Mouse (Mus musculus) stomach, embryonic 14.5 days (tissue): Measurements from ENCODE around the gene Scamp2. TPM values are rescaled to one million over a fixed set of nuclear protein-coding genes. Genes with fewer than 3 reads are reported as not detected.
A peak's percentile ranks its signal among the peaks of the same experiment; 100 is the strongest.

ENCODE experiments used
- ATAC-seq: fragments of 200-750 bp; cut with Nextera tagmentation; 2 replicates; pipeline ENCODE4 v1.8.0; 2017; ENCODE audit warnings: low read depth, moderate TSS enrichment; ENCODE audit not compliant: insufficient number of reproducible peaks, insufficient read depth, low FRiP score
- H3K27ac ChIP-seq: fragments of 300-500 bp; sonication (generic); 2 replicates; pipeline ENCODE4 v1.5.1; 2014; ENCODE audit warnings: mild to moderate bottlenecking, low read length, moderate library complexity, mixed read lengths
- H3K27me3 ChIP-seq: fragments of 300-500 bp; sonication (generic); 2 replicates; pipeline ENCODE4 v1.6.1; 2014; ENCODE audit warnings: low read length, control low read depth, mixed read lengths; ENCODE audit not compliant: control insufficient read depth, insufficient read depth
- H3K36me3 ChIP-seq: fragments of 300-500 bp; sonication (generic); 2 replicates; pipeline ENCODE4 v1.6.1; 2014; ENCODE audit warnings: mild to moderate bottlenecking, control low read depth, low read length, moderate library complexity, mixed read lengths; ENCODE audit not compliant: control insufficient read depth, insufficient read depth
- H3K4me1 ChIP-seq: fragments of 300-500 bp; sonication (generic); 2 replicates; pipeline ENCODE4 v1.6.1; 2014; ENCODE audit warnings: low read length, control low read depth, mixed read lengths; ENCODE audit not compliant: control insufficient read depth, insufficient read depth
- H3K4me2 ChIP-seq: fragments of 300-500 bp; sonication (generic); replicated peaks from 2 replicates; pipeline ENCODE4 v1.6.1; 2014; ENCODE audit warnings: low read depth, low read length, control low read depth
- H3K4me3 ChIP-seq: fragments of 300-500 bp; sonication (generic); 2 replicates; pipeline ENCODE4 v1.5.1; 2014; ENCODE audit warnings: low read depth, low read length, control low read depth
- H3K9ac ChIP-seq: fragments of 300-500 bp; sonication (generic); replicated peaks from 2 replicates; pipeline ENCODE4 v1.6.1; 2014; ENCODE audit warnings: low read depth, mild to moderate bottlenecking, control low read depth, low read length, moderate library complexity, mixed read lengths
- H3K9me3 ChIP-seq: fragments of 300-500 bp; sonication (generic); 2 replicates; pipeline ENCODE4 v1.6.1; 2016; ENCODE audit warnings: low read depth, low read length, control low read depth; ENCODE audit not compliant: control insufficient read depth
- WGBS: fragments of 180-500 bp; shearing (Covaris S2); extraction: QIAGEN DNeasy Blood & Tissue Kit; methylation state at CpG from one replicate; pipeline ENCODE4 v1.1.7; 2014; 5-methylcytosine and 5-hydroxymethylcytosine counted together
- polyA plus RNA-seq: library from polyadenylated mRNA; unstranded; fragments of >200 nt; fragmentation: Nextera tagmentation; extraction: Ambion mirVana; gene quantifications from 2 replicates; pipeline ENCODE4 v1.2.1, GENCODE M21; 2014

The Scamp2 gene
- polyA plus RNA-seq, 1 experiment from 2014 or later, result 85.2 TPM

DNA sequence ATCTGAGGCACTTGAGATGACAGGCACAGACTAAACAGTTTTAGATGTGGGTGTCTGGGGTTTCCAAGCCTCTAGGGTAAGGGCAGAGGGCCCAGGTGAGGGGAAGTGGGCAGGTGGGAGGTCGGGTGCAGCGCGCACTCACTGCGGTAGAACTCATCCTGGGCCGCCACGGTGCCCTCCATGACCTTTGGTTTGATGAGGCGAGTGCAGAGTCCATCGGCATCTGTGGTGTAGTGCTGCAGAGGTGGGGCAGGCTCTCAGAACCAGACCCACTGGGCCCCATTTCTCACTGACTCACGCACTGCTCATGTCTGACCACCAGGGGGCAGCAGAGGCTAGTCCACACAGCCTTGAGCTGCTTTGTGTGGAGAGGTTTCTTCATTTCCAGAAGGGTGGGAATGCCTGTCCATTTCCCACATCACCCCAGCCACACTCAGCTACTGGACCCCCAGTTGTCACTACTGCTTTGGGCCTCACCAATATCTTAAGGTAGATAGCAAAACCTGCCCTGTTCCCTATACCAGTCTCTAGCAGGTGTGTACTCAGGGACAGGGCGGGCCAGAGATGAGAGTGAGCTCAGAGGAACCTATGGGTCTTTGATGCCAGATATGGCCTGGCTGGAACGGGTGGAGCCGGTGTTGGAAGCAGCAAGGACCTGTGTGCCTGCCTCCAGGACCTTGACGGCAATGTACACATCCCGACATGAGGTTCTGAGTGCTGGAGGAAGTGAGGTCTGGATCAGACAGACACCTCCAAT, 68.6 kb downstream of the Scamp2 start:
- H3K36me3 ChIP-seq, result peaks cover 57% of the 10 kb centered on the region
- no peak overlapping the region for H3K4me3 ChIP-seq
- peak; percentile 66; the same call in 1 of the 2 replicates for ATAC-seq
- 67% methylated on average over 14 of the region's 14 CpGs for WGBS
- no peaks in the 10 kb centered on the region for H3K4me1 ChIP-seq
- no peaks in the 10 kb centered on the region for H3K9me3 ChIP-seq
- H3K9ac ChIP-seq, result no peak overlapping the region
- no peak overlapping the region for H3K27ac ChIP-seq
- H3K27me3 ChIP-seq, result no peaks in the 10 kb centered on the region
- no peak overlapping the region for H3K4me2 ChIP-seq

DNA sequence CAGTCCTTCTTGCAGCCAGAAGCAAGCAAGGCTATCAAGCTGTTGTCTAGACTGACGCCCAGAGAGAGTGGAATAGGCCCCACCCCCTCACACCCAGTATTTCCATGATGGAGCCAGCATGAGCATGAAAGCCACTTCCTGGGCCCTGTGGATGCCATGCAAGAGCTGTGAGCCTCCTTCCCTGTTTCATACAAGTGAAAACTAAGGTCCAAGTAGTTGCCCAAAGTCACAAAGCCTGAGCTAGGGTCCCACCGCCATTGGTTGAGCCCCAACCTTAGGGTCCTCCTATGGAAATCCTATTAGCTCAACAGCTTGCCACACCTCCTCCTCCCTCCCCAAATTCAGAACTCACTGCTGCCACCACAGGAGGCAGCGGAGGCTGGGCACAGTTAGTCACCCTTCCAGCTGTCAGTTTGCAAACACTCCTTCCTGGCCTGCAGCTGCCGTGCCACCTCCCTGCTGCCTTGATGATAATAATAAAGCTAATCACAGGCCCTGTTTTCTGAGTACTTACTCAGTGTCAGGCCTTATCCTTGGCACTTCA, 72.8 kb downstream of the Scamp2 start:
- no peak overlapping the region for H3K27ac ChIP-seq

DNA sequence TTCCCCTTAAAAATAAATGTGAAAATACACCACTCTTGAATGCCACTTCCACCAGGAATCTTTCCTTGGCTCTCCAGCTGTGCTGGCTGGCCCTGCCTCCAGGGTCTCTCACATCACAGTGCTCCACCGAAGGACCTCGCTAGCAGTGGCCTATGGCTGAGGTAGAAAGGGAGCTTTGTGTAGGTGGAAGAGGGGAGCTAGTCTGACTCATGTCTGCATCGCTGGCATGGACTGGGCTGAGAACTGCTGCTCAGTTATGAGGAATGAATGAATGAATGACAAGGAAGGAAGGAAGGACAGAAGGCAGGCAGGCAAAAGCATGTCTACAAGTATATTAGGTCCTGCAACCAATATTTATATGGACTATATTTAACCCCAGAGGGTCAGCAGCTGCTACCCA, 76.5 kb downstream of the Scamp2 start:
- Histone ChIP-seq H3K36me3 (no peaks in the 10 kb centered on the region; the same call in 1 of the 2 replicates), H3K9me3 (no peaks in the 10 kb centered on the region), H3K4me2 (peak overlapping the region; percentile 41; the same call in 1 of the 2 replicates), H3K27me3 (no peaks in the 10 kb centered on the region), H3K27ac (peak overlapping the region; percentile 87), H3K4me1 (peaks cover 52% of the 10 kb centered on the region), H3K9ac (no peak overlapping the region), H3K4me3 (no peak overlapping the region)
- WGBS, result 66% methylated on average over 3 of the region's 3 CpGs
- 0 out of 2 replicates have a peak, but pooled peaks have one; percentile 3 for ATAC-seq

More for the DNA sequence above, 72.8 kb downstream of the Scamp2 start:
- no peak overlapping the region for H3K4me2 ChIP-seq
- no peaks in the 10 kb centered on the region for H3K9me3 ChIP-seq
- peaks cover 19% of the 10 kb centered on the region for H3K36me3 ChIP-seq
- H3K4me1 ChIP-seq, result peaks cover 16% of the 10 kb centered on the region
- WGBS, result 34% methylated on average over 4 of the region's 4 CpGs
- no peaks in the 10 kb centered on the region for H3K27me3 ChIP-seq
- no peak overlapping the region for H3K9ac ChIP-seq
- H3K4me3 ChIP-seq, result no peak overlapping the region
- ATAC-seq, result no peak

DNA sequence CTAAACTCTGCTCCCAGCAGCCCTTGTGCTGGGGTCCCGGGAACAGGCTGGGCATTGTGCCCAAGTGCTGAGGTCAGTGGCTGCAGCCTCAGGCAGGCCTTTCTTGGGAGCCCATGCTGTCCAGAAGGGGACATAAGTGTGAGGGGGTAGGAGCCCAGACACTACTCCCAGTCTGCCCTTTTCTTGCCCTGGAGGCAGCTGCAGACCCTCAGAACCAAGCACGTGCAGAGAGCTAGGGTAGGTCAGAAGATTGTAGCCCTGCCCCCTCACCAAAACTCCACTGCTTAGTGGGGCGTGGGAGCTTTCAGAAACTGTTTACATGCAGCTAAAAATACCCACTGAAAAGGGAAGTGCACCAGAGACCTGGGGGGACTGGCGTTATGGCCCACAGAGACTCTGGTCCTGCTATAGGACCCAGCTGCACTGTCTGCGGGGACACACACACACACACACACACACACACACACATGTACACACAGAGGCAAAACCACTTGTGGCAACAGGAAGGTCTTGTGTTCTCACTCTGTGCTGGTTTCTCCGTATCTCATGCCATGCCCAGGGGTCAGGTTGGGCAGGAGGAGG, 77.1 kb downstream of the Scamp2 start:
- H3K4me3 ChIP-seq, result no peak overlapping the region
- peaks cover 58% of the 10 kb centered on the region for H3K4me1 ChIP-seq
- H3K27ac ChIP-seq, result peak overlapping the region; percentile 87
- 8% methylated on average over 6 of the region's 6 CpGs for WGBS
- H3K9ac ChIP-seq, result no peak overlapping the region
- no peaks in the 10 kb centered on the region for H3K9me3 ChIP-seq
- H3K27me3 ChIP-seq, result no peaks in the 10 kb centered on the region
- ATAC-seq, result peak; percentile 59; the same call in 1 of the 2 replicates
- H3K4me2 ChIP-seq, result peak overlapping the region; percentile 41; the same call in 1 of the 2 replicates
- no peaks in the 10 kb centered on the region; the same call in 1 of the 2 replicates for H3K36me3 ChIP-seq

Other genes with a start within 250 kb of the Scamp2 start
- gene Ppcdc, start 120.8 kb upstream of the Scamp2 start, polyA plus RNA-seq, result 30.1 and 32.7 TPM in 2 replicates
- gene Scamp5, start 92.9 kb upstream of the Scamp2 start, polyA plus RNA-seq, result 17.9 and 20.0 TPM in 2 replicates
- gene Rpp25, start 56.9 kb upstream of the Scamp2 start, polyA plus RNA-seq, result 3.8 and 4.8 TPM in 2 replicates
- 525 and 538 TPM in 2 replicates for gene Cox5a, start 39.7 kb upstream of the Scamp2 start, polyA plus RNA-seq
- gene Fam219b, start 23.4 kb upstream of the Scamp2 start, polyA plus RNA-seq, result 22.5 and 23.6 TPM in 2 replicates
- 31.8 and 33.1 TPM in 2 replicates for gene Mpi, start 8.2 kb upstream of the Scamp2 start, polyA plus RNA-seq
- gene Ulk3, start 28.5 kb downstream of the Scamp2 start, polyA plus RNA-seq, result 14.4 and 15.3 TPM in 2 replicates
- gene Cplx3, start 45.3 kb downstream of the Scamp2 start, polyA plus RNA-seq, result not detected in 2 replicates
- not detected in 2 replicates for gene Lman1l, start 59.8 kb downstream of the Scamp2 start, polyA plus RNA-seq
- 29.1 and 30.9 TPM in 2 replicates for gene Csk, start 92.7 kb downstream of the Scamp2 start, polyA plus RNA-seq
- not detected in 2 replicates for gene Cyp1a2, start 122.8 kb downstream of the Scamp2 start, polyA plus RNA-seq
- gene Cyp1a1, start 127.0 kb downstream of the Scamp2 start, polyA plus RNA-seq, result not detected in 2 replicates
- 22.8 and 23.1 TPM in 2 replicates for gene Edc3, start 147.6 kb downstream of the Scamp2 start, polyA plus RNA-seq
- gene Clk3, start 204.9 kb downstream of the Scamp2 start, polyA plus RNA-seq, result 66.0 and 73.1 TPM in 2 replicates